Mouse (Mus musculus): Measurements from ENCODE around the gene Galnt16. TPM values are rescaled to one million over a fixed set of nuclear protein-coding genes. Genes with fewer than 3 reads are reported as not detected.

Gene Galnt16
- total RNA-seq, 2 experiments from 2014 or later = 192 to 196 TPM

DNA sequence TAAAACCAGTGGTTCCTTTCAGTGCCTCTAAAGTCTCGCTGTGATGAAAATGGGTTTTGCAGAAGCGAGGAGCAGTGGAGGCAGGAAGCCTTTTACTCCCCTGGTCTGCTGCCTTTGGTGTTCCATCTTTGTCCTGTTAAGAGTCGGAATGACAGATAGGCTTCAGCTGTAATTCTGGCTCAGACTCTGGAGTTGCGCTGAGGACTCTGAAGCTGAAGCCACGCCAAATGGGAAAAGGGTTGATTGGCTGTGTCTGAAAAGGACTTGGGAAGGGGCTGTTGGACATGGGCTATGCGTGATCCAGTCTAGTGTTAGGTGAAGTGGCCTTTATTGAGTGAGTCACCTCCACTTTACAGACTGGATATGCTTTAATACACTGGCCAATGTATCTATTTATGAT is 12.6 kb downstream of the Galnt16 start:
- no peak for DNase-seq (ENCODE audit: low spot score in 2 of 2)

DNA sequence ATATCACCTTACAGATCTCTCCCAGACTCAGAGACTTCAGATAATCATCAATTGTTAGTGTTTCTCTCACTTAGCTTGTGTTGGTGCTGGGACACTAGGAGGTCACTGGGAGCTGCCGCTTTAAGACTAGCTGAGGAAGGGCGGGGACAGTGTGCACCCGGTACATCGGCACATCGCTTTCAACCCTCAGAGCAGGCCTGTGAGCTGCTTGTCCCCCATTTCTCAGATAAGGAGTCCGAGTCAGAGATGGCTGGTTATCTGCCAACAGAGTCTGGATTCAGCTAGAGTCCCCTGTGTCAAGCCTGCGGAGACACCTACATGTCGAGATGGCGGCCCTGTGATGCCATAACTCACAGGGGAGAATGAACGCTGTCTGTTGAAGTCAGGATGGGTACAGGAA is 13.5 kb downstream of the Galnt16 start:
- DNase-seq (ENCODE audit: low spot score in 2 of 2) = no peak

DNA sequence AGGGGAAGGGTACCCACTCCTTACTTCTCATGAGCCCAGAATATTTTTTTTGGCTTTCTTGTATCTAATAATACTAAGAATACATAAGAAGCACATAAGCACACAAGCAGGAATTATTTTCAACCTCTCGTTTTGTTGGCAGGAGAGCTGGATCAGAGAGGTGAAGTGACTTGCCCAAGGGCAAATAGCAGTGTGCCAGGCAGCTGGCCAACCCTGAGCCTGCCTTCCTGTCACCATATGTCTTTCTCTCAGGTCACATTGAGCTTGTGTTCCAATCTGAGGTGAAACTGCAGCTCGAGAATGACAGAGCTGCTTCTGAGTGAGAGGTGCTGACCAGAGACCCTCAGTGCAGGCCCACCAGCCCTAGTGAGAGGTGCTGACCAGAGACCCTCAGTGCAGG is 15.8 kb downstream of the Galnt16 start:
- DNase-seq (ENCODE audit: low spot score in 2 of 2) = no peak

DNA sequence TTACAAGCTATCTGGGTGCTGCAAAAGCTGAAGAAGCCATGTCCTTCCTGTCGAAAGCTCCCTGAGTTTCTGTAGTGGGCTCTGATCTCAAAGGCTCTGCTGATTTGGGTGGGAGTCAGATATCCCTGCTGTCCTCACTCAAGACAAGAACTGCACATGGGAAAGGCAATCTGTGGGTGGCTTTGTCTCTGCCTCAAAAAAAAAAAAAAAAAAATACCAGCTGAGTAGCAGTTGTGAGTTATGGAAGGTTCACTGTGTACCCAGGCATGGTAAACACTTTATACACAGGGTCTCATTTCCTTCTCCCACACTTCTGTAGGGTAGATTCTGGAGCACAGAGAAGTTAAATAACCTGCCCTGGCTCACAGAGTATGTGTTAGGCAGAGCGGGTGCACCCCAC is 19.2 kb downstream of the Galnt16 start:
- DNase-seq (ENCODE audit: low spot score in 2 of 2) = peak in 1 of 2 experiments; percentile 50

DNA sequence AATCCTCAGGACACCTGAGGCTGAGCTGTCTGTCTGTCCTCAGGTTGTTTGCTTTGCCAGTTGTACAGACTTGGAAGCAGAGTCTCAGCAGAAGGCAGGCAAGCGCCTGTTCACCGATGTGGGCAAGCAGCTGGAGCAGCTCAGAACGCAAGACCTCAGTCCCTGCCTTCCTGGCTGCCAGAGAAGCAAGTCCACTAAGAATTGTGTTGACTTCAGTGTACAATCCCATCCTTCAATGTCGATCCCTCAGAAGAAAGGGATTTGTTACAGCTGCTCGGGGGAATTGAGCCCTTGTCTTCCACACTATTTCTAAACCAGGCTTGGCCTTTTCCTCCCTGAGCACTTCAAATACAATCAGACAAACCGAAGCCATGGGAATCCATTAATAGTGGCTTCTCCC is 20.2 kb downstream of the Galnt16 start:
- no peak for DNase-seq (ENCODE audit: low spot score in 2 of 2)

DNA sequence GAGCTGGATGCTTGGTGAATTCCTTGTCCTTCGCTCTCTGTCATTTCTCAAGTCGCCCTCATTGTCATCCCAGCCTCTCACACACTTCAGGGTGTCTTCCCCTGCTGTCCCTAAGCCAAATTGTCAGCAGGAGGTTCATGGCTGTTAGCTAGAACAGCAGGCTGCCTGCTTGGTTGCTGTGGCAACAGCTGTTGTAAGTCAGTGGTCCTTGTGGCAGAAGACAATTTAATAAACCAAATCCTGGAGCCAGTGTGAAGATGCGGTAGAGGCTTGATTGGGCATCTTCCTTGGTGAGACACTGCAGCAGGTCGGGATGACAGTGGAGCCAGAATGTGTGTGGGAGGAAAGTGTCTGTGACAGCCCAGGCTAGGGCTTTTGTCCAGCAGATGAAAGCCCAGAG is 27.2 kb downstream of the Galnt16 start:
- DNase-seq (ENCODE audit: low spot score in 2 of 2) = no peak

DNA sequence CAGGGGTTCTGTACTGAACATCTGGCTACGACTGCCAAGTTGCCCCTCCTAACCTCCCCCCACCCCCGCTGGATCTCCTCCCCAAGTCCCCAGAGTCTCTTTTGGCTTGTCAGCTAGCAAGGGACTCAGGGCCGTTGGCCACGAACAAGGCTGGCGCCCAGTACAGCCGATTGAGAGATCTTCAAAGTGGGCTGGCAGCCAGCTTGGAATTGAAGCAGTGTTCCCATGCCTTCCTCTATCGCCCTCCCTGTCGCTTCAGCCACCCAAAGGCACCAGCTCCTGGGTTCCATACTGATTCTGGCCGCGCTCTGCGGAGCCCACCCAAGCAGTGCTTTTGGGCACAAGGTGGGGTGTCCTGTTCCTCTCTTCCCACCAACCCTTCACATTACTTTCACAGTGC is 31.6 kb downstream of the Galnt16 start:
- peak in 1 of 2 experiments; percentile 54 for DNase-seq (ENCODE audit: low spot score in 2 of 2)

DNA sequence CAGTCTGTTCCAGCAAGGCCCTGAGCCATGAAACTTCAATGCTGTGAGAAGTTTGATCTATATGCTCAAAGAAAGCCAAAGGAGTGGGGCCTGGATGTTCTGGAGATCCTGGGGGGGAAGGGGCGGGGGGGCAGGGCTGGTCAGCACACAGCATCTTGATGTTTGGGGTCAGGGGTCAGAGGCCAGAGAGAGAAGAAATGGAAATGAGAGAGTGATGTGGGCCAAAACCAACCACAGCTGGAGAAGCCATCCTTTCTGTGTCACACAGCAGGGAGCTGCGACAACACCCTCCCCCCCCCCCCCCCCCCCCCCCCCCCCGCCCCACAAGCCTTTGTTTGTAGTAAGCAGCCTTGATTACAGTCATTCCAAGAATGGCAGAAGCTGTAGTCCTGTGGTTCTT is 35.1 kb downstream of the Galnt16 start:
- DNase-seq (ENCODE audit: low spot score in 2 of 2) = no peak

DNA sequence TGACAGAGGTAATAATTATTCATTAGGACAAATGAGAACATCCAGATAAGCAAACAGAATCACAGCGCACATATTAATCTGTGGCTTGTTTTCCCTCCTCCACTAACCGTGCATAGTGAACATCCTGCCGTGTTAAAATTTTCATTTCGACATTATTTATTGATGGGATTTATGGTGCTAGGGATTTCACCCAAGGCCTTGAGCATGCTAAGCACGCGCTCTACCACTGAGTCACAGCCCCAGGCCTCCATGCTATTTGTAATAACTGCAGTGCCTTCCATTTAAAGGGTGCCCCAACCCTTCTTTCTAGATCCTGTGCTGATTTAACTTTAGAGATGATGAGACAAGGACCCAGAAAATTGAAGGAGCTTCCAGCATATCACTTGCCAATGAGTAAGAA is 36.2 kb downstream of the Galnt16 start:
- DNase-seq (ENCODE audit: low spot score in 2 of 2) = no peak

DNA sequence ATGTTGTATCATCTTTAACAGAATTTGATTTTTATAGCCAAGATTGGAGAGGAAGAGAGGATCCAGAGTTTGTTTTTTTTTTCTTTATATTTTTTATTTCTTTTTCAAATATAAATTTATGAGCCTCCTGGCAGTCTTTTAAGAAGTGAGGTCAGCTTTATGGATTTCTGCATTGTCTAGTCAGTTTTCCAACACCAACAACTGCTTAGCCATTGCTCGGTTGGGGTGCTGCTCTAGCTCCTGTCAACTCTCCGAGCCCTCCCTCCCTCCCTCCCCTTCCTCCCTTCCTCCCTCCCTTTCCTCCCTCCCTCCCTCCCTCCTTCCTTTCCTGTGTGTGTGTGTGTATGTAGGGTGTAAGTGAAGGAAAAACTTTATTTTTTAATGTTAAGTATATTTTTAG is 43.8 kb downstream of the Galnt16 start:
- no peak for DNase-seq (ENCODE audit: low spot score in 2 of 2)

DNA sequence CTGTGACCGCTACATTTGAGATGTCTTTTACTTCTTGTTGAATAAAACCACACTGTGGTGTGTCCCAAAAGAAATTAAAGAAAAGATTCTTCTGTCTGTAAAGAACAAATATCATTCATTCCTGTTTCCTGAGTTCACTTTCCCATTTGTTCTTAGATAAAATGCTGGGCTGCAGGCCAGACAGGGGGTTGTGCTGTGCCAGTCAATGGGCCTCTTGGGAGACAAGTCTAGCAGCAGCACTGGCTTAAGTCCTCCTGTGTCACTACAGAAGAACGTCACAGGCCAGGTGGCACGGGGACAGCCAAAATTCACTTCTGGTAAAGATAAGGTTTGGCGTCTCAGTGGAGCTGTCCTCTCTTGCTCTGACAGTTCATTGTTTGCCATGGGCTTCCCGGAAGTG is 44.7 kb downstream of the Galnt16 start:
- no peak for DNase-seq (ENCODE audit: low spot score in 2 of 2)

DNA sequence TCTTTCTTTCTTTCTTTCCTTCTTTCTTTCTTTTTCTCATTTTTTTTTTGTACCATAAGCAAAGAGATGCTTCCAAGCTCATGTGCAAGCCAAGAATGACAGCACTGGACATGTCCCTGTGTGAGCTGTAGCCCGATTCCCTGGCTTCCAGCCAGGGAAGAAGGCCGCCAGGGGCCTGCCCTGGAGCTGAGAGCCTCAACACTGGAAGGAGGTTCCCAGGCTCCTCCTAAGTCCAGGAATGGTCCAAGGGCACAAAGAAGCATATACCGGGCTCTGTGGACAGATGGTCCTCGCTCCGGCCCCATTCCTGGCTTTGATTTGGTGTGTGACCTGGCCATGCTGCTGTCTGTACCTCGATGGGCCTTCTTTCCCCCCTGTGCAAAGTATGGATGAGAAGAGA is 46.9 kb downstream of the Galnt16 start:
- no peak for DNase-seq (ENCODE audit: low spot score in 2 of 2)

DNA sequence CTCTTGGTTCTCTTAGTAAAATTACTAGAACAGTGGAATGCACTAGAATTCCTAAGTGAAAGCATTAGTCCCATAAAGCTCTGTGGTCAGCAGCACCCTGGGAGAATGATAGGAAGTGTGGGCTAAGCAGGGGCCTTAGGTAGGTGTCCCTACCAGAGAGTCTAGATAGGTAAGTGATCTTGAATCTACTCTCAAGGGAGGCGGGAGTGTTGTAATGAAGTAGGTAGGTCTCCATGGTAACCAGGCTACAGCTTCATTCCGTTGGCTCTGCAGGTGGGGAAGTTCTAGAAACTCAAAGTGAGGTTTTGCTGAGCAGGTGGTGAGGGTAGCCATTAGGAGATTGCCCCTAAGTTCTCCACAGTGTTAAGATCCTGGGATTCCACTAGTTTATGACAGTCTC is 47.7 kb downstream of the Galnt16 start:
- DNase-seq (ENCODE audit: low spot score in 2 of 2) = no peak

DNA sequence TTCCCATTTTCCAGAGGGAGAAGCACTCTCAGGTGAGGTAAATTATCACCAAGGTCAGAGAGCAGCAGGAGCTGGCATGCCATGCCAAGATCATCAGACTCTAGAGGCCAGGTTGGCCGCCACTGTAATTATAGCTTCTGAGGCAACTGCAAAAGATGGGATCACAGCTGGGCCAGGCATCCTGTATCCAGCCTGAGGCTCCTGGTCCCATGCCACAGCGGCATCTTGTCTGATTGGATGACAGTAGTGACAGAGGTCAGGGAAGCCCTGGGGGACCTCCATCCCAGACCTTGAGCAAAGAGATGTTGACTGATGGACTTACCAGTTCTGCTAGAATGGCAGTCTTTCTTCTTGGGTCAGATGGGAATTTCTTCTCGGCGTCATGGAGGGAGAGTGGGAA is 48.4 kb downstream of the Galnt16 start:
- no peak for DNase-seq (ENCODE audit: low spot score in 2 of 2)

DNA sequence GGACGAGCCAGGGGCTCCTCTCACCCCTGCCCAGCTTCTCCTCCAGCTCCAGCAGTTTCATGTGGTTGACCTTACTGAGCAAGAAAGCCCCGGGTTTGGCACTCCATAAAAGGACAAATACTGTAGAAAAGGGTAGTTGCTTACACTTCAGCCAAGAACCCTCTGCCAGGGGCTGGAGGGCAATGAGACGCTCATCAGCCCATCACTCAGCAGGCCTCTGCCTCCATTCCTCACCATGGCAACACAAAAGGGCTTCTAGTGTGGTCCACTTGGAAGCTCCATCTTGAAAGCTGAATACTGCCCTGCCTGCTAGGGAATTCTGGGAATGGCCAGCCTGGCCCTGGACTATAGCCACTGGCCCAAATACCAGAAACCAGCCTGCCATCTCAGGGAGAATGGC is 49.3 kb downstream of the Galnt16 start:
- DNase-seq (ENCODE audit: low spot score in 2 of 2) = peak in 1 of 2 experiments; percentile 65

DNA sequence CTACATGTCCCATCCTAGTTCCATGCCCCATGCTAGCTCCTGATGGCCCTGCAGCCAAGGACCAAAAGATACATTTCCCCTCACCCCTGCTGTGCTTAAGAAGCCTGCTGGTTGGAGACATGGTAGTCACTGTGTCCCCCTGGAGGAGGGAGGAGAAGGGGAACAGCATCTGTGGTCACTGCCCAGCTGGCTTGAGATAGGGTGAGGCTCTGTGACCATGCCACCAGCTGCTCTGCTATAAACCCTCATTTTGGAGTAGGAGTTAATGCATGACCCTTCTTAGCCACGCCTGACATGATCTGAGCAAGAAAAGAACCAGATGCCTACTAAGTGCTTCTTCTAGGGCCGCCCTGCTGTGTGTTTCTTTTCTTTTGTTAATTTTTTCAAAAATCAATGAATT is 51.5 kb downstream of the Galnt16 start:
- no peak for DNase-seq (ENCODE audit: low spot score in 2 of 2)

DNA sequence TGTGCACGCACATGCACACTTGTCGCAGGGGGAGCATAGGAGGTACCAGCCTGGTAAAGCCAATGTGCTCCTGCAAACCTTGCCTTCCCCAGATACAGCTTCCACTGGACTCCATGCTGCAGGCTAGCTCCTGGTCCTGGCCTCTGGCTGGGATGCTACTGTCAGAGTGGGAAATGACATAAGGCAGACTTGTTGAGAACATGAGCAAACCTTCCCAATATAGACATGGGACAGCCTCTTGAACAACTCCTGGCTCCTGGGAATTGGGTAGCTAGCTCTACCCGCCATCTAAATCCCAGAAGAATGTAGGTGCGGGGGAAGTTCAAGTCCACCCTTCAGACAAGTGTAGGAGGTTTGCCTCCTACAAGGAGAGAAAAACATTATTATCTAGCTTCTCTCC is 56.2 kb downstream of the Galnt16 start:
- DNase-seq (ENCODE audit: low spot score in 2 of 2) = no peak

DNA sequence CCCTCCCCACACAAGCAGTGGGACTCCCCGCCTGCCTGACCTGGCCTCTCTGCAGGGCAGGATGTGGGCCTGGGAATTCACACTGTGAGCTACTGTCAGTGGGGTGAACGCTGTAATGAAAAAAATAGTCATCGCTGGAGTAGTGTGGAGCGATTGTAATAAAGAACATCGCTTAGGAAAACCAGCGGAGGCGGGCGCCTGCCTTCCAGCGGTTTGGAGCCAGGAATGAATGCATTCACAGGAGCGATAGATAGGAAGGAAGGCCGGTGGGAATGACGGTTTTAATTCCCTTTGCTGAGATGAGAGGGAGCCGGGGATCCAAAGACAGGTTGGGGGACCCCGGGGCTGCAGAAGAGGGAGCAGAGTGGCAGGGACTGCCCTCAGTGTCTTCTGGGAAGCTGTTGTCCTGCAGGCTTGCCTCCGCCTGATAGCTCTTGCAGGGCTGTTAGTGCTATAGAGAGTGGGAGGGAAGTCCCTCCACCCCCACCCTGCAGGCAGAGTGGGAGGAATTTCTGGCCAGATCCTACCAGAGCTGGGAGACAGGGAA is 56.8 kb downstream of the Galnt16 start:
- DNase-seq (ENCODE audit: low spot score in 2 of 2) = peak; percentile 34 to 65

DNA sequence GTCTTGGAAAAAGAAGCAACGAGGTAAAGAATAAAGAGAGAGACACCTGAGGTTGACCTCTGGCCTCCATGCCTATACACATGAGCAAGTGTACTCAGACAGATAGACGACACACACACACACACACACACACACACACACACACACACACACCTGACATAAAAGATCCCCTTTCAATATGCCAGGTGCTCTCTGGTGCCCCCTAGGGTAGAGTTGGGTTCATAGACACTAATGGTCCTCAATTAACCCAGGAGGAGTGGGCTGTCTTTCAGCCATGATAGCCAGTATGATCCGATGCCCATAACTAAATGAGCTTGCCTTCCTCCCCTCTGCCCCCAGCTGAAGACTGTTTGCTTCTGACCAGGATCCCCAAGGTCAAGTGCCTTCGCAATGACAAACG is 59.0 kb downstream of the Galnt16 start:
- DNase-seq (ENCODE audit: low spot score in 2 of 2) = peak in 1 of 2 experiments; percentile 47

DNA sequence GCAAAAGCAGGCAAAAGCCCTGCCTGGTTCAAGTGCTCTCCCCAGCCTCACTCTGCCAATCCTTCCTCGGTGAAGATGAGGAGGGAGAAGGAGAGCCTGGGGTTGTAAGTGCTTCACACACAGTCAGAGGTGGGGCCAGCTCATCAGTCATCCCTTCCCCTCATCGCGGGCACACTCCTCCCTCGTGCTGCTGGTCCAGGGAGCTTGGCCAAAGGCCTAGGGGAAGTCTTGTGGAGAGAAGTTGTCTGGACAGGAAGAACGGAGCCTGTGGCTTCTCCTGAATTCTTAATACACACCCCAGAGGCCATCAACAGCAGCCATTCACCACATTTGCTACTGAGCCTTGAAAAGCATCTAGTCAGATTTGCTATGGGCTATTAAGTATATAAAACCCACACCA is 63.3 kb downstream of the Galnt16 start:
- DNase-seq (ENCODE audit: low spot score in 2 of 2) = no peak

DNA sequence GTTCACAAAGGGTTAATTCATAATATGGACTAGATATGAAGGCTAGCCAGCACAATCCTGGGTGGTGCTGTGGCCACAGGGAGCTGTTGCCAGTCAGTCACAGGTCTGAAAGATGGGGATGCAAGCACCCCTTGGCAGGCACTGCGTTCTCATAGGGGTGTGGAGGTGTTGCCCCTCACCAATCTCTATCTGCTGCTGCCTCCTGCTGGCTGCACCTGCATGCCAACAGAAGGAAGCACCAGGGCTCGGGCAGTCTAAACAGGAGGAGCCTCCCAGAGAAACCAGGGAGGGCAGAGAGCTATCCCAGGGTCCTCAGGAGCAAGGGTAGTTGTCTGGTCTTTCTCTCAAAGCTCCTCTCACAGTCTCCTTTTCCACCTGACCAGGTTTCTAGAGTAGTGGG is 66.9 kb downstream of the Galnt16 start:
- no peak for DNase-seq (ENCODE audit: low spot score in 2 of 2)

DNA sequence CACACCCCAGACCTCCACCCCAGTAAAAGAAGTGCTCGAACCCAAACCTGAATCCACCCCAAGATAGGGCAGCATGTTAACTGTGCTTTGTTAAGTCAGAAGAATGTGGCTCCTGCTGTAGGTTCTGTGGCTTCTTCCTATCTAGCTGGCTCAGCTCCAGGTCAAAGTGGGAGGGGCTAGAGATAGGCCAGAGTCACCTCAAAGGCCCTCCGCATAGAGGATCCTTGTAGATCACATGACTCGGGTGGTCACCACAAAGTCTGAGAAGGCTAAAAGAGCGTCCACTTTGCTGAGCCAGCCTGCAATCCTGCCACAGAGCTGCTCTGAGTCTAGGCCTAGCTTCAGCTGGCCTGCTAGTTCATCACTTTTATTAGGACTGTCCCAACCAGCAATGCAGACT is 76.1 kb downstream of the Galnt16 start:
- no peak for DNase-seq (ENCODE audit: low spot score in 2 of 2)

DNA sequence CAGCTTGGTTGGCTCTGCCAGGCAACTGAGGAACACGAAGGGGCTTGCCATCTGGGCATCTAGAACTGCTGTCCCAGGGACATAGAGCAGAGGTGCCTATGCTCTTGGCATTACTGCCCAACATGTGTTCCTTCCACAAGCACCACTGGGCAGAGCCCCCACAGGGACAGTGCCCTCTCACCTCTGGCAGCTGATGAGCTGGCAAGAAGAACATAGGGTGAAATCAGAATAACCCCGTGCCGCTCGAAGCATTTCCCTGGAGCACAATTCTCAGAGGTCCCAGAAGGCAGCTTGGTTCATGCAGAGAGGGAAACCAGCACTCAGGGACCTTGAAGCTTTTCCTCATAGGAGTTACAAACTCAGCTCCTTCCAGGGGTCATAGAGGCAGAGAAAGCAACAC is 76.7 kb downstream of the Galnt16 start:
- no peak for DNase-seq (ENCODE audit: low spot score in 2 of 2)

DNA sequence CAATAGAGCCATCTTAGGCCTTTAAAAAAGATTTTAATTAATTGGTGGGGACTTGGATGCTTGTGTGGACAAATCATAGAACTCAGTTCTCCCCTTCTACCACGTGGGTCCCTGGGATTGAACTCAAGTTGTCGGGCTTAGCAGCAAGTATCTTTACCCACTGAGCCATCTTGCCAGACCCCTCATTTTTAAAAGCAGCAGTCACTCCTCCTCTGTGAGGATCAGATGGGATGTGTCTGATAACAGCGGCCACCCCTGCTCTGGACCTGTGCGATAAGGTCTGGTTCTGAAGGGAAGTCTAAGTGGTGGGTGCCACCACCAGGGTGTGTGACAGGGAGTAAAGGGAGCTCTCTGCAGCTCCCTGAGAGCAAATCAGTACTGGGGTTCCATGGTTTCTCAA is 77.5 kb downstream of the Galnt16 start:
- no peak for DNase-seq (ENCODE audit: low spot score in 2 of 2)
